Mouse (Mus musculus): ENCODE data around the gene Cnot8. TPM values are rescaled to one million over a fixed set of nuclear protein-coding genes. Genes with fewer than 3 reads are reported as not detected.

The Cnot8 gene
- 43.9 TPM for total RNA-seq (2023)

GRCm38 (mm10) chr11:58103697-58104306, at the start of gene Cnot8:
TSS of gene Cnot8 (plus strand) at chr11:58104153.

GRCm38 (mm10) chr11:58093021-58093528, 10.9 kb upstream of the Cnot8 start, which contains the start of gene Gm12248:
TSS of gene Gm12248 (minus strand) at chr11:58093134.

Other genes with a start within 250 kb of the Cnot8 start
- gene Larp1, start 95.1 kb upstream of the Cnot8 start, total RNA-seq (2023), result 121 TPM
- not detected for gene Gm12248, start 11.0 kb upstream of the Cnot8 start, total RNA-seq (2023)
- gene Gemin5, start 64.4 kb downstream of the Cnot8 start, total RNA-seq (2023), result 25.9 TPM
- 26.0 TPM for gene Mrpl22, start 67.5 kb downstream of the Cnot8 start, total RNA-seq (2023)
- 94.7 TPM for gene Igtp, start 95.4 kb downstream of the Cnot8 start, total RNA-seq (2023)
- gene Irgm2, start 95.5 kb downstream of the Cnot8 start, total RNA-seq (2023), result 17.2 TPM
- gene 4930438A08Rik, start 170.6 kb downstream of the Cnot8 start, total RNA-seq (2023), result not detected
- gene Zfp692, start 202.9 kb downstream of the Cnot8 start, total RNA-seq (2023), result 33.3 TPM
- gene Zfp672, start 226.2 kb downstream of the Cnot8 start, total RNA-seq (2023), result 40.5 TPM
- gene Sh3bp5l, start 226.6 kb downstream of the Cnot8 start, total RNA-seq (2023), result 21.3 TPM